ENCODE assay signal across 11 mouse cellular contexts in genomic region chr16:44530191-44530590, GRCm38 (mm10). TPM values are rescaled to one million over a fixed set of nuclear protein-coding genes. Genes with fewer than 3 reads are reported as not detected.
DNase-seq lines count a peak whose midpoint lies in the region; ATAC-seq lines count a peak whose summit lies in the region.
"Had no signal": no experiment of that assay in that cellular context is flagged by ENCODE, and none has a peak within 500 bp of the region (broad histone marks: within the 10 kb centered on the region; RNA-seq: fewer than 3 reads in every experiment).

No protein-coding gene starts in this region.

- H3K27ac ChIP-seq in intestine, embryonic 15.5 days: 0 out of 2 replicates have a peak overlapping the region, but pooled peaks have one; percentile 3
- H3K27ac ChIP-seq in intestine, embryonic 16.5 days (ENCODE audit: low read length): no peak overlapping the region
- peak overlapping the region; percentile 96 for H3K27ac ChIP-seq in forebrain, embryonic 14.5 days (ENCODE audit: low read depth, low read length)
- peak overlapping the region; percentile 96 for H3K27ac ChIP-seq in midbrain, embryonic 12.5 days (replicated peaks)
- H3K27ac ChIP-seq: liver, embryonic 13.5 days had no signal

- H3K4me2 ChIP-seq in intestine, embryonic 15.5 days (replicated peaks): peak overlapping the region; percentile 45
- H3K4me2 ChIP-seq in intestine, embryonic 16.5 days (ENCODE audit: low read depth, low read length): no peak overlapping the region
- H3K4me2 ChIP-seq in forebrain, embryonic 14.5 days (ENCODE audit: low read length): peak overlapping the region; percentile 56
- H3K4me2 ChIP-seq in midbrain, embryonic 12.5 days (replicated peaks): peak overlapping the region; percentile 52
- H3K4me2 ChIP-seq: liver, embryonic 13.5 days had no signal

- no peak overlapping the region for H3K9ac ChIP-seq in intestine, embryonic 15.5 days
- no peak overlapping the region; the same call in 1 of the 2 replicates for H3K9ac ChIP-seq in intestine, embryonic 16.5 days (ENCODE audit: low read depth, low read length)
- H3K9ac ChIP-seq in forebrain, embryonic 14.5 days (ENCODE audit: low read length): peak overlapping the region; percentile 18; the same call in 1 of the 2 replicates
- peak overlapping the region; percentile 32; the same call in 1 of the 2 replicates for H3K9ac ChIP-seq in midbrain, embryonic 12.5 days (replicated peaks)
- H3K9ac ChIP-seq: liver, embryonic 13.5 days had no signal

- ATAC-seq in intestine, embryonic 15.5 days: no peak
- ATAC-seq in intestine, embryonic 16.5 days: no peak
- peak; percentile 45 for ATAC-seq in forebrain, embryonic 14.5 days
- peak; percentile 34 for ATAC-seq in midbrain, embryonic 12.5 days (ENCODE audit: low FRiP score, low read depth)

- H3K4me1 ChIP-seq in intestine, embryonic 15.5 days (replicated peaks): peaks cover 26% of the 10 kb centered on the region
- peaks cover 18% of the 10 kb centered on the region for H3K4me1 ChIP-seq in intestine, embryonic 16.5 days (ENCODE audit: control insufficient read depth, insufficient read depth, low read length)
- peaks cover 75% of the 10 kb centered on the region for H3K4me1 ChIP-seq in forebrain, embryonic 14.5 days (ENCODE audit: control insufficient read depth, insufficient read depth, low read length)
- peaks cover 82% of the 10 kb centered on the region for H3K4me1 ChIP-seq in midbrain, embryonic 12.5 days
- H3K4me1 ChIP-seq: liver, embryonic 13.5 days had no signal

- peak; percentile 55 for DNase-seq in embryo, embryonic 11 days
- DNase-seq in forebrain, embryonic 14.5 days (ENCODE audit: low spot score): peak; percentile 78
- DNase-seq in right cerebral cortex, postnatal 10 days (ENCODE audit: low spot score in 2 of 2): no peak
- no peak for DNase-seq in kidney, postnatal 36 days
- no peak for DNase-seq in layer of hippocampus, adult 8-10 months (ENCODE audit: low spot score in 2 of 2)
- DNase-seq: adrenal gland, postnatal 10 days; liver, embryonic 13.5 days had no signal

- H3K9me3 ChIP-seq in intestine, embryonic 15.5 days: no peaks in the 10 kb centered on the region
- H3K9me3 ChIP-seq in intestine, embryonic 16.5 days (ENCODE audit: control insufficient read depth, low read length): no peaks in the 10 kb centered on the region
- no peaks in the 10 kb centered on the region for H3K9me3 ChIP-seq in forebrain, embryonic 14.5 days (replicated peaks; ENCODE audit: control insufficient read depth, low read length)
- H3K9me3 ChIP-seq in midbrain, embryonic 12.5 days: no peaks in the 10 kb centered on the region
- H3K9me3 ChIP-seq: liver, embryonic 13.5 days had no signal

- 48% methylated on average over 9 of the region's 9 CpGs for WGBS in intestine, embryonic 15.5 days
- 47% methylated on average over 9 of the region's 9 CpGs for WGBS in intestine, embryonic 16.5 days
- 0% methylated on average over 9 of the region's 9 CpGs for WGBS in forebrain, embryonic 14.5 days
- 4% methylated on average over 9 of the region's 9 CpGs for WGBS in midbrain, embryonic 12.5 days

- H3K4me3 ChIP-seq in intestine, embryonic 15.5 days (replicated peaks): no peak overlapping the region
- H3K4me3 ChIP-seq in intestine, embryonic 16.5 days (ENCODE audit: low read length): no peak overlapping the region
- H3K4me3 ChIP-seq in forebrain, embryonic 14.5 days (ENCODE audit: low read depth, low read length): peak overlapping the region; percentile 4; the same call in 1 of the 2 replicates
- peak overlapping the region; percentile 30 for H3K4me3 ChIP-seq in midbrain, embryonic 12.5 days
- H3K4me3 ChIP-seq: liver, embryonic 13.5 days; myocyte had no signal

- no peaks in the 10 kb centered on the region for H3K27me3 ChIP-seq in intestine, embryonic 15.5 days (replicated peaks)
- H3K27me3 ChIP-seq in intestine, embryonic 16.5 days (replicated peaks; ENCODE audit: control insufficient read depth, insufficient read depth, low read length): no peaks in the 10 kb centered on the region
- H3K27me3 ChIP-seq in forebrain, embryonic 14.5 days (replicated peaks; ENCODE audit: control insufficient read depth, insufficient read depth, low read length): no peaks in the 10 kb centered on the region
- no peaks in the 10 kb centered on the region for H3K27me3 ChIP-seq in midbrain, embryonic 12.5 days

- no peaks in the 10 kb centered on the region for H3K36me3 ChIP-seq in intestine, embryonic 15.5 days
- no peaks in the 10 kb centered on the region for H3K36me3 ChIP-seq in intestine, embryonic 16.5 days (ENCODE audit: control insufficient read depth, insufficient read depth, low read length)
- H3K36me3 ChIP-seq in forebrain, embryonic 14.5 days (ENCODE audit: control insufficient read depth, insufficient read depth, low read length): no peaks in the 10 kb centered on the region
- peaks cover 13% of the 10 kb centered on the region for H3K36me3 ChIP-seq in midbrain, embryonic 12.5 days
- H3K36me3 ChIP-seq: liver, embryonic 13.5 days had no signal

RNA-seq across cellular contexts. Expression of gene Boc, which starts 28.5 kb away (rescaled TPM):
- 9.8 and 10.3 TPM in 2 replicates for polyA plus RNA-seq in intestine, embryonic 15.5 days (2015; fragmentation: Nextera tagmentation; extraction: Ambion mirVana)
- 8.3 and 8.8 TPM in 2 replicates for polyA plus RNA-seq in intestine, embryonic 16.5 days (2015; fragmentation: Nextera tagmentation; extraction: Ambion mirVana)
- polyA plus RNA-seq in forebrain, embryonic 14.5 days (2014; fragmentation: Nextera tagmentation; extraction: Ambion mirVana): 11.5 and 13.3 TPM in 2 replicates
- polyA plus RNA-seq in midbrain, embryonic 12.5 days (2016; fragmentation: Nextera tagmentation; extraction: Ambion mirVana): 52.4 and 67.7 TPM in 2 replicates
- 10 to 100 TPM; 10.7 to 13.4 (median 12.6) TPM for total RNA-seq in layer of hippocampus, adult 8-10 months (2022)

Comparison
In these comparisons a context has a peak if more than half of its experiments do, and no peak if none do; other contexts are left out.
1. ATAC-seq: peak in forebrain, embryonic 14.5 days (single experiment) and midbrain, embryonic 12.5 days (single experiment); none in intestine, embryonic 15.5 days (single experiment) and intestine, embryonic 16.5 days (single experiment).
2. H3K4me3 ChIP-seq: peak in forebrain, embryonic 14.5 days (single experiment) and midbrain, embryonic 12.5 days (single experiment); none in intestine, embryonic 15.5 days (single experiment) and intestine, embryonic 16.5 days (single experiment).
3. H3K9ac ChIP-seq: peak in forebrain, embryonic 14.5 days (single experiment) and midbrain, embryonic 12.5 days (single experiment); none in intestine, embryonic 15.5 days (single experiment) and intestine, embryonic 16.5 days (single experiment).
4. DNase-seq: peak in embryo, embryonic 11 days (single experiment) and forebrain, embryonic 14.5 days (single experiment); none in right cerebral cortex, postnatal 10 days (0 of 2), kidney, postnatal 36 days (0 of 2) and layer of hippocampus, adult 8-10 months (0 of 2).